Mouse (Mus musculus) frontal cortex, adult (tissue): ENCODE results near the gene Mmp13.
"Not testable (repeated sequence)": the region's sequence is repeated elsewhere in the genome, so short reads cannot be mapped to it uniquely, and the experiment has no call there.

Experiments used
- ATAC-seq: cut with Nextera tagmentation; 2 replicates; pipeline ENCODE4 v1.9.2; 2017; ENCODE audit warnings: mild to moderate bottlenecking, moderate library complexity, mixed read lengths; ENCODE audit not compliant: low TSS enrichment

Gene Mmp13

DNA sequence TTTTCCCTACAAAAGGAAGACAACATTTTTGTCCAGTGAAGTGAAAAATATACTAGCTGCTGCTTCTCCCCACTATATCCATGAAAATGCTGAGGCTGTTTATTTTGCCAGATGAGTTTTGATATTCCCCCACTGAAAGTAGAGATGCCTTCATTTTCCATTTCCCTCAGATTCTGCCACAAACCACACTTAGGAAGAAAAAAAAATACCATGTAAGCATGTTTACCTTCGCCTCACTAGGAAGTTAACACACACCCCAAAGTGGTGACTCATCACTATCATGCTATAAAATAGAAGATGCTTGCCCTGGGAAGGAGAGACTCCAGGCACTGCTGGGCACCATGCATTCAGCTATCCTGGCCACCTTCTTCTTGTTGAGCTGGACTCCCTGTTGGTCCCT lies at the start of gene Mmp13:
Gene Mmp13 (plus strand): TSS at position 301 of the 400 bp plus-strand sequence.
- ATAC-seq: no peak

DNA sequence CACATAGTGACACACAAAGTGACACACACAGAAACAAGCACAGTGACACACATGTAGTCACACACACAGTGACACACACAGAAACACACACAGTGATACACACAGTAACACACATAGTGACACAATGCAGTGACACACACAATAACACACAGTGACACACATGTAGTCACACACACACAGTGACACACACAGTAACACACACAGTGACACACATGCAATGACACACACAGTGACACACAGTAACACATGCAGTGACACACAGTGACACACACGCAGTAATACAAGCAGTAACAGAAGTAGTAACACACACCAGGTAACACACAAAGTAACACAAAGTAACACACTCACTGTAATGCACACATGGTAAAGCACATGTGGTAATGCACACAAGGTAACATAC lies 33.7 kb upstream of the Mmp13 start:
- ATAC-seq: no peak

DNA sequence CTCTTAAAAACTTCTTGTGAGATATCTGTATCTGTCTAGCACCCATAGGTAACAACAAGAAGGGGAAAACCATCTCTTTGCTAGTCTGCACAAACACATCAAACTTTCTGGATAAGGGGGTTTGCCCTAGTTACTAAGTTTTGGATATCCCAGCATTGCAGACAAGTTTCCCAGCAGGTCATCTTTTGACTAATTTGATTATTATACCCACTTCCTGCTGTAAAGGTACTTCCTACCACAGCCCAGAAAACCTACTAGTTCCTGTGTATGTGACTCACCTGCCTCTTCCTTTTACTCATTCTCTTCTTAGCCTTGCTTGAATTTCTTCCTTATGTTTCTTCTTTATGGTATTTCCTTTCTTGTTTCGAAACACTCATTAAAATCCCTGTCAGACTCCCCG lies 32.3 kb upstream of the Mmp13 start:
- no peak for ATAC-seq

DNA sequence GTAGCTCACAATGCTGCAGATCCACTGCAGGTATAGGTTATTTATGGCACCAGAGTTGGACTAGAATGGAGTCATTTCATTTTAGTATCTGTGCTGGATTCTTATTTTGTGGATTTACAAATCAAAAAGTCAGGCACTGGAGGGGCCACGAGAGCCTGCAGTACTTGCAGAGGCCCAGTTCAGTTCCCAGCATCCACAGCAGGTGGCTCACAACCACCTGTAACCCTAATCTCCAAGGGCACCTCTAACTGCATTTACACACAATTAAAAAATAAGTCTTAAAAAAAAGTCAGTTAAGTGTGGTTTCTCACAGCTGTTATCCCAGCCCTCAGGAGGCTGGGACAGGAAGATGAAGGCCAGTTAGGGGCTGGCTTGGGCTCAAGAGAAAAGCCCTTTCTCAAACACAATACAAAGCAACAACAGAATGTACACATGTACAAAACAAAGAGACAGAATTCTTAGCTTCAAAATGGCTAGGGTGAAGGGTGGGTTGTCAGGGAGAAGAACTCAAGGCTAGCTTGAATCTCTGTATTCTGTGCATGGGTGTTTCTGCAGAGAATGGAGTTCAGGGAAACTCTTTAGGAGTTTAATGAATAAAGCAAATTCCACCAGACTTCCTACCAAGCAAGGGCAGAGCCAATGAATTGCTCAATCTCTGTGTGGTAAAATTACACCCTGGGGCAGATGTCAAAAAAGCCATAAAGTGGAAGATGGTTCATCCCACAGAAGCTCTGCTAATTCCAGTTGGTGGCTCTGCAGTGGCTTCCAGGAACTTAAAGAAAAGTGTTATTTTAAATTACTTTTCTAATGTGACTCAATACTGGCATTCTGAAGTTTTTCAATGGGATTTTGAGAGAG lies 19.3 kb upstream of the Mmp13 start:
- ATAC-seq: no peak

DNA sequence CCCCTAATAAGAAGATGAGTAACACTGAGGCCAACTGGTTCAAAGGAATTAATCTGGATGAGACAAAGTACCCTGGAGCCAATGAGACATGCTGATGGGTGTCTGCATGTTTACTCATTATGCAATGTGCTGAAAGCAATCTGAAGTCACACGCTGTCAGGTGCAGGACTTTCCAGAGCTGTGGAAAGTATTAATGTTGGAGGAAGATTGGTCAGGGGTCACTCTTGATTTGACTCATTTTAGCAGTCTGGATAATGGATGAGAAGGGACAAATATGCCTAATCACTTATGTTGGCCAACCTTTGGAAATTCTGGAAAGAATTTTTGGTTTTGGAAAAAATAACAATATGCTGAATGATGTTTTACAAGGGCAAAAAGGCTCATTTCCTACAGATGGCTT lies 10.6 kb upstream of the Mmp13 start:
- no peak for ATAC-seq

DNA sequence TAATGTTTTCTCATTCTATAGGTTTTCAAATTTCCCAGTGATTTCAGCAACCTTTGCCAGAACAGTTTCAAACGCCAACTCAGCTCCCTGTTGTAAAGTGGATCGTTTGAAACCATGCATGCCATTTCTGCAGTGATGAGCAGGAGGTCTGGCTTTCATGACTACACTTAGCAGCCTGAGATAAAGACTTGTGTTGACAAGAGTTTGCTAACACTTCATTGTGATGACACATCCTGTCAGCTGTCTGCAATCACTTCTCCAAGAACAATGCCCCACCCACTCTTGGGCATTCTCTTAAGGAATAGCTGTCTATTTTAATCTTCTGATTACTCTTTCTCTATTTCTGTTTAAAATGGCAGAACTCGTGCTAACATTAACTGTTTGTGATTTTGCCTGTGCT lies 2.2 kb upstream of the Mmp13 start:
- ATAC-seq: no peak

DNA sequence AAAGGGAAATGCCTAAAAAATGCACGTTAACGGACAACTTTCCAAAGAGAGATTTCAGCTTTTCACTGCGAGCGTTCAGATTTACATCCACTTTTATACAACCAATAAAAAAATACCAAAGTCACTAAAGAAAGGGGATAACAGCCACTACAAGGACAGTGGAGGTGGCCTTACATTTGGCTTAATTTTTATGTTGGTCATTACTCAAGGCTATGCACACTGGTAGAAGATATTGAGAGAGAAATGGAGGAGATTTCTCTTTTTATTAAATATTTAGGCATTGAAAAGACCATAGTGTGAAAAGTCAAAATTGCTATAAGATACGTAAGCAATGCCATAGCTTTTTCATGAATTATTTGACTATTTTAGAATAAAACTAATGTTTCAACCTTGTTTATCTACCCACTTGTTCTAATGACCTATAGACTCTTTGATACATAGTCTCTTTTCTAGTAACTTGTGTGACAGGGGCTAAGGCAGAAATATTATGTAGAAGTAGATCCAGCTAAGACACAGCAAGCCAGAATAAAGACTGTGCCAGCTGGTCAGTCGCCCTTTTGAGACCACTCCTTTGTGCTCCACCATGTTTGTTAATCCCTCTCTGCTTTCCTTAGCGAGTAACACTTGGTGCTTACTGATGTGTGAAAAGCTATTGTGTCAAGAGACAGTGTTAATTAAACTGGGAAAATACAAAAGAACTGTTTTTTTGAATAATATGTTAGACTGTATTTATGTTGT lies 10.4 kb downstream of the Mmp13 start:
- ATAC-seq: no peak

DNA sequence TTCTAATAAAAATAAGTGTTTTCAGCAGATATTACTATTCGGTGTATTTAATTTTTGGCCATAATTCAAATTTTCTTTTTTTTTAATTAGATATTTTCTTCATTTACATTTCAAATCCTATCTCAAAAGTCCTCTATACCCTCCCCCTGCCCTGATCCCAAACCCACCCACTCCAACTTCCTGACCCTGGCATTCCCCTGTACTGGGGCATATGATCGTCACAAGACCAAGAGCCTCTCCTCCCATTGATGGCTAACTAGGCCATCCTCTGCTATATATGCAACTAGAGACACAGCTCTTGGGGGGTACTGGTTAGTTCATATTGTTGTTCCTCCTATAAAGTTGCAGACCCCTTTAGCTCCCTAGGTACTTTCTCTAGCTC lies 11.0 kb downstream of the Mmp13 start:
- not testable (repeated sequence) for ATAC-seq

DNA sequence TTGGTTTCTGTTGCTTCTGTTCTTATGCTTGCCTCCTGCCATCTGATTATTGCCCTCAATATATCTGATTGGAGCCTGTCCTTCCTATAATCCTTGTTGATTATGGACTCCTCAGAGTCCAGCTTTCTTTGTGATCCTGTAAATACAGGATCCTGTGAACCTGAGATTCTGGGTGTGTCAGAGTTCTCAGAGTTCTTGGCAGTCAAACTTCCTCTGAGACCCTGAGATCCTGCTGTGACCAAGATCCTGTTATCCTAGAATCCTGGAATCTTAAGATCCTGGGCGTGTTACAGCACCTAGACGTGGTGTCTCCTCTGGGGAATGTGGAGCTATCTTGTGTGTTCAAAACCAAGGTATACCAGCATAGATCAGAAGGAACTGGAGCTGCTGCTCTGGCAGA lies 17.2 kb downstream of the Mmp13 start:
- ATAC-seq: no peak

DNA sequence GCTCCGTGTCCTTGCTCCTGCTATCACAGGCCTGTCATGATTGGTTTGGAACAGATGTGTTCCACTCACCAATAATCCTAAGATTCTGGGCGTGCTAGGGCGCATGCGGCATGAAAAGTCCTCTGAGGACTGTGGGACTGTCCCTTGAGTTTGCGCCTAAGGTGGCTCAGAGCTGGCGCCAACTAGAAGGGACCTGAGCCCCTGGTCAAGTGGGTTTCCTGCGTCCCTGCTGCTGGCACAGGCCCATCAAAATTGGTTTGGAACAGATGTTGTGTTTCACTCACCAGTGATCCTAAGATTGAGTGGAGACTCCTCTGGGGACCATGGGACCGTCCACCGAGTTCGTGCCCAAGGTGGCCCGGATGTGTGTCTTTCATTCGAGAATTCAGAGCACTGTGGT lies 17.6 kb downstream of the Mmp13 start:
- no peak for ATAC-seq

DNA sequence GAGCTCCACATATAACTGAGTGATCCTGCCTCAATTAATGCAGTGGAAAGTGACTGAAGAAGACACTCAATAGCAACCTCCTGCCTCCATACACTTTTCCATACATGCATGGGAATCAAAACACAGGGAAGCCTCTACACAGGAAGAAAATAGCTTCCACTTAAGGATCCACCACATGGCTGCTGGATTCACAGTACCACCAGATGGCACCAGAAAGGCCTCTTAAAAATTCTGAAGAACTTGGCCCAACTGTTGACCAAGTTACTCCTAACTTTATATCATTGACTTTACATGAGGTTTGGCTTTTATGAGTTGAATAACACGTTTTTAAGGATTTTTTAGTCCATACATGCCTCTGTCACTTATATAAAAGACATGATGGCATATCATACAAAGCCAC lies 19.8 kb downstream of the Mmp13 start:
- ATAC-seq: peak; percentile 57; the same call in 1 of the 2 replicates

DNA sequence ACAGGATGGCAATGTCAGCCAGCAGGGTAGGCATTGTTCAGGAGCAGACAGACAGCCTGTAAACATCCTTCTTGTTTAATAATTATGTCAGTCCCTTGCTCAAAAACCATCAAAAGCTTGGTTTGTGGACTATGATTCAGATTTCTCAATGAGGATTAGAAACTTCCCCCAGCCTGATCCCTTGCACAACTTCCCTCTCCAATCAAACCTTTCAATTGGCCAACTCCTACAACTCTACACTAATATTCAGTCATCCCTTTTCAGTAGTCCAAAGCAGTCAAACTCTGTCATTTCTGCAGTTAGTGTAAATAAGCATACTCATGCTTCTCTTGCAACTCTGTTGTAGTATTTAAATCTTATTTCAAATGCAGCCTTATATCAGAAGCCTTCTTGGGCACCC lies 59.5 kb downstream of the Mmp13 start:
- ATAC-seq: no peak
